Mouse (Mus musculus) T-helper 17 cell (primary cell): ENCODE results near the gene Gart.

ENCODE experiments used
- in situ Hi-C, 2 experiments: fragments of 300-600 bp; cut with MboI, MseI; formaldehyde crosslinking; loops; 1 replicate in 1 of 2; 2 replicates in 1 of 2; pipeline ENCODE4 v1.15.1; 2025; ENCODE audit warnings: high pct_unique_total_duplicates in 2 of 2

The Gart gene

DNA sequence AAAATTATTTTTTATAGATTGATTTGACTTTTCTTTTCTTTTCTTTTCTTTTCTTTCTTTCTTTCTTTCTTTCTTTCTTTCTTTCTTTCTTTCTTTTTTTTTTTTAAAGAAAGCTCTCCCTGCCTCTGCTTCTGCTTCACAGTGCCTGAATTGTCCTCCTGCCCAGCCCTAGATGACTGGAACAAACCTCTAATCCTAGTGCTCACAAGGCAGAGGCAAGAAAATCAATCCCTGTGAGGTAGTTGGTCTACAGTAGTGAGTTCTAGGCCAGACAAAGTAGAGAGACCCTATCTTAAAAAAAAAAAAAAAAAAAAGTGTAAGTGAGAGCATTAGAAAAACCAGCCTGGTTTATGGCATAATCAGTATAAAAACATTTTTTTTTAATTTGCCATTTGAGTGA is 3.0 kb upstream of the Gart start:
- in situ Hi-C loops, result loop anchor here (10.0 to 25.0 kb wide), 3 partner anchors 605 to 1412 kb away; partner anchors contain the start of gene Paxbp1 (in 1 of the 2)

DNA sequence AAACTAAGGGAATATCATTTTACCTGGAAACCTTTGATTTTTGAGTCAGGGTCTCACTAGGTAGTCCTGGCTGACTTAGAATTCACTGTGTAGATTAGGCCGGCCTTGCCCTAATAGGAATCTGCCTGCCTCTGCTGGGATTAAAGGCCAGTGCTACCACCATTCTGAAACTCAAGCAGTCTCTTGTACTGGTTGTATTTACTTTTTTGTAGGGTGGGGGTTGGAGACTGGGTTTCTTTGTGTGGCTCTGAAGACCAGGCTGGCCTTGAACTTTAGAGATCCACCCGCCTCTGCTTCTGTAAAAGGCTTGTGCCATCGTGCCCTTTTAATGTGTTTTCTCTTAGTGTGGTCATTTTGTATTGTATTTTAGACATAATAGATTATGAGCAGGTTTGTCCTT is 2.5 kb upstream of the Gart start:
- in situ Hi-C loops, result loop anchor here in 1 of 2 experiments (25.0 kb wide), 1 partner anchor 1412 kb away; no protein-coding TSS in a partner anchor

DNA sequence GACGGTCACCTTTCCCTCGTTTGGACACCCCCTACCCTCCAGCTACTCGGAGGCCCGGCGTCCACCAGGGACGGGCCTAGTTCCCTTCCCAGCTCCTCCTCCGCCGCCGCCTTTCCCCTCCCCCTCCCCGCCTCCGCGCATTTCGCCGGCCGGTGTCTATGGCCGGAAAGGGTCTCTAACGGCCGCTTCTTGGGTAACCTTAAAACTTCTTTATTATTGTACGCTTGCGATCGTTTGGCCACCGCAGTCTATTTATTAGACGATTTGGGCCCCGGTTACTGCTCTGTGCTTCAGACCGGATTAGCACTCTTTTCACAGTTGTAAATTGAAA is 1.4 kb upstream of the Gart start:
- in situ Hi-C loops, result loop anchor here in 1 of 2 experiments (25.0 kb wide), 1 partner anchor 1411 kb away; no protein-coding TSS in a partner anchor

DNA sequence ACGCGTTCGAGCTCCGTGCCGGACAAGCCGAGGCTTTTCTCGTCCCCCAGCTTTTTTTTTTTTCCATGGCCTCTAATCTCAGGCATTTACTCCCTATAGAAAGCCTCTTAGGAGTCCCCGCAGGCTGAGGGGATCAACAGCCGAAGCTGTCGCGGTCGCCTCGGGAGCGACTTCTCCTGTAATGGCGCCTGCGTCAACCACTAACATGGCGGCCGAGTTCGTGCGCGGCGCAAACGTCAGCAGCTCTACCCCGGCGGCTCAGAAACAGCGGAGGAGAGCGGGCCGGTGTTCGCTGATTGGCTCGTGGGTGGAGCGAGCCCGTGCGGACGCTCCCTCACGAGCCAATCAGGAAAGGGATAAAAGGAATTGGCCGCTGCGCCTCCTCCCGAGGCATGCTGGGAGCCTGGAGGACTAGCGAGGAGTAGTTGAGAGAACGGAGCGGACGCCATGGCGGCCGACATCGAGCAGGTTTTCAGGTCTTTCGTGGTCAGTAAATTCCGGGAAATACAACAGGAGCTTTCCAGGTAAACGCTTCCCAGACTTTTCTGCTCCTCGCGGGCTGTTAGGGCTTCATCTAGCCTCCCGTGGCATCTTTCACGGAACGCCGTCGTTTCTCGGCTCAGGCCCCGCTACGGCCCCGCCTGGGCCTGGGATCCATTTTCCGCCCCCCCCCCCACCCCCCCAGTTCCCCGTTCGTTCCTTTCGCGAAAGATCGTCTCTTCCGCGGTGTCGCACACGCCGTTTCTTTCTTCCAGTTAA is 888 bp upstream of the Gart start, which contains the start of gene Son:
Gene Son, plus strand, starts transcription at position 46 of the 759 bp plus-strand sequence.
- in situ Hi-C loops, result loop anchor here in 1 of 2 experiments (25.0 kb wide), 1 partner anchor 1410 kb away; no protein-coding TSS in a partner anchor

DNA sequence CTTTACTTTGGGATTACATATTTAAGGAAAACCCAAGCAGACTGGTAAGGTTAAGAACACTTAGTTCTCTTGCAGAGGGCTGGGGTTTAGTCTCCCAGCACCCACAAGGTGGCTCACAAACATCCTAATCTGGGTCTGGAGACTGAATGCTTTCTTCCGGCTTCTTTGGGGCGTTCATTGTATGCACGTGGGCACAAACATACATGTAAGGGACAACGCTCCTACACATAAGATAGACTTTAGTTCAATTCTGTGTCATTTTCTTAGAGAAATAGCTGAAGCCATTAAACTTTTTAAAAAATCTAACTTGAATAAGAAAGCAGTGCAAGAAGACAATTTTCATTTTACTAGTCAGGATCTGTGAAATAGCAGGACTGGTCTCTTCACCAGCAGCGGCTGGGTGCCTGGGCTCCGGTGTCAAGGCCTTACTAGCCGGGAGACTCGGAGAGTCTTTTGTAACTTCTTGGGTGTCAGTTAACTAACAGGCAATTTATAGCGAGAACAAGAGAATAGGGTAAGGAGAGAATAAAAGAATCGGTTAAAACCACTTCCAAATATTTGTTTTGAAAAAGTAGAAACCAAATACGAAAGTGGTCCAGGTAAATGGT is 653 bp downstream of the Gart start:
- in situ Hi-C loops, result loop anchor here in 1 of 2 experiments (25.0 kb wide), 1 partner anchor 1409 kb away; no protein-coding TSS in a partner anchor

DNA sequence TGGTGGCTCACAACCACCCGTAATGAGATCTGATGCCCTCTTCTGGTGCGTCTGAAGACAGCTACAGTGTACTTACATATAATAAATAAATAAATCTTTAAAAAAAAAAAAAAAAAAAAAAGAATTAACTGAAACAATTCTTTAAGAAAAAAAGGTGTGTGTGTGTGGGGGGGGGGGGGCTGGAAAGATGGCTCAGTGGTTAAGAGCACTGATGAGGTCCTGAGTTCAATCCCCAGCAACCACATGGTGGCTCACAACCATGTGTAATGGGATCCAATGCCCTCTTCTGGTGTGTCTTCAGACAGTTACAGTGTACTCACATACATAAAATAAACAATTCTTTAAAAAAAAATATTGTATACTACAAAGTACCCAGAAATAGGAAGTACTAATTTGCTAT is 1.3 kb downstream of the Gart start:
- in situ Hi-C loops, result loop anchor here in 1 of 2 experiments (25.0 kb wide), 1 partner anchor 1408 kb away; no protein-coding TSS in a partner anchor

DNA sequence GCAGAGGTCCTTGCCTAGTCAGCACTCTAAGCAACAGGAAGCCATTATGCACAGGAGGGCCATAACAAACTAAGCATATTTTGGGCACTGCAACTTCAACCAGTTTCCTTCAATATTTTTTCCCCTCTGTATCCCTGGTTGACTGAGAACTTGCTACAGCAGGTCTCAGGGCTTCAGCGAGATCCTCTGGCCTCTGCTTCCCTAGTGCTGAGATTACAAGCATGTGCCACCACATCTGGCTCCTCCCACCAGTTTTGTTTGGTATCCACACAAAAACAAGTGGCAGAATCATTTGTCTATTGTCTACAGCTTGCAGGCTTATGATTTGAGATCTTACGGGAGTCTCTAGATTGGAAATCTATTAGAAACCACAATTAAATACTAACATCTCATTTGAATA is 1.9 kb downstream of the Gart start:
- in situ Hi-C loops, result loop anchor here in 1 of 2 experiments (25.0 kb wide), 1 partner anchor 1408 kb away; no protein-coding TSS in a partner anchor

DNA sequence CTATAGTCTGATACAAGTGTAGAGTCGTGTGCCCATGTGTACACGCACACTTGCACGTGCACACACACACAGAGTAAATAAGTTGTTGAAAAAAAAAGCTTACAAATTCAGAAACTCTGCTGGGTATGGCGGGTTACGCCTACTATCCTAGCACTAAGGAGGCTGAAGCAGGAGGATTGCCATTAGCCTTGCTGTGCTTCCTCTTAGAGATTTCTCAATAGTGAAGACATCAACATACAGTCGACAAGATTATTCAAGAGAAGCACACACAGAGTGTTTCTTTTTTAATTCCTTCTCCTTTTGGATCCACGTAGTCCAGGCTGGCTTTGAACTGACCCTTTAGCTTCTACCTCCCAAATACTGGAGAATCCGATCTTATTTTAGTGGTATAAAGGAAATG is 6.6 kb downstream of the Gart start:
- in situ Hi-C loops, result loop anchor here in 1 of 2 experiments (25.0 kb wide), 1 partner anchor 1403 kb away; no protein-coding TSS in a partner anchor

DNA sequence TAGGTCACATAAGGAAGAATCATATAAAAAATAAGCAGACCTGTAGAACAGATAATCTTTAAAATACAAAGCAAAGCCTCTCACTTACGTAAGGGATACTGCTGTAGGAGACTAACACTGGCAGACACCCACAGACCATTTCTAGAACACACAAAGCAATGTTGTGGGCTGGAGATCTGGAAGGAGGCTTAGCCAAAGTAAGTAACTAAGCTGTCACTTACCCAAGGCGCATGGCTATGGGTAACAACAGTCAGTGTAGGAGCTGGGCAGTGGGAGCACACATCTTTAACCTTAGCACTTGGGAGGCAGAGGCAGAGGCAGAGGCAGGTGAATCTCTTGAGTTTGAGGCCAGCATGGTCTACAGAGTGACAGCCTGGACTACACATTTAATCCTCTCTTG is 7.1 kb downstream of the Gart start:
- in situ Hi-C loops, result loop anchor here in 1 of 2 experiments (5.0 to 25.0 kb wide), 3 partner anchors 33 to 1402 kb away; no protein-coding TSS in a partner anchor

DNA sequence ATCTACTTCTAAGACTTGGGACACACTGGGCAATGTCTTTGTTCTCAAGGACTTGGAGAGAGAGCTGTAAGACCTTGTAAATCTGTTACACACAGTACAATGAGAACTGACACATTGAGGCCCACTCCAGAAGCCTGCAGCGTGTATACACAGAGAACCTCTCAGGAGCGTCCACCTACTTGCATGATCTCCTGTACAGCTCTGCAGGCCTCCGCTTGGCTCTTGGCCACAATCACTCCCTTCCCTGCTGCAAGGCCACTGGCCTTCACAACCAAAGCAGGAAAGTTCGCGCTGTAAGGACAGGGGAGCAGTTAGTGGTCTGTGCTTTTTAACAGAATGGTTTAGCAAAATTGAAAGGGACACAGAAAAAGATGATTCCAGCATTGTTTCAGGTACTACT is 7.6 kb downstream of the Gart start:
- in situ Hi-C loops, result loop anchor here in 1 of 2 experiments (5.0 to 25.0 kb wide), 3 partner anchors 33 to 1402 kb away; no protein-coding TSS in a partner anchor

DNA sequence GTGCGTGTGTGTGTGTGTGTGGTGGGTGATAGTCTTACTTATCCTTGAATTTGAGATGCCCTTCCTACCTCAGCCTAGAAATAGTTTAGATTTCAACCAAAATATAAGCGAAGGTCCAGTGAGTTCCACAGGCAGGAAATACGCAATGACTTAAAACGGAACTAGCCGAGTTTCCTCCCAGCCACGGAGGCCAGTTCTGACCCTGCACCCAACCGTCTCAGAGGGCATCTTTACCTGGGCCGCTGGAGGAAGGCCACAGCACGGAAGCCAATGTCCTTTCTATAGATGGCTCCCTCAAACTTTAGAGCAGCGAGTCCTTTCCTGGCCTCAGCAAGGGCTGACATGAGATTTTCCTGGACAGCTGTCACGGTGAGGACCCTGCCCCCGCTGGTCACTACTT is 13.1 kb downstream of the Gart start:
- in situ Hi-C loops, result loop anchor here in 1 of 2 experiments (10.0 to 25.0 kb wide), 2 partner anchors 609 to 1396 kb away; no protein-coding TSS in a partner anchor

DNA sequence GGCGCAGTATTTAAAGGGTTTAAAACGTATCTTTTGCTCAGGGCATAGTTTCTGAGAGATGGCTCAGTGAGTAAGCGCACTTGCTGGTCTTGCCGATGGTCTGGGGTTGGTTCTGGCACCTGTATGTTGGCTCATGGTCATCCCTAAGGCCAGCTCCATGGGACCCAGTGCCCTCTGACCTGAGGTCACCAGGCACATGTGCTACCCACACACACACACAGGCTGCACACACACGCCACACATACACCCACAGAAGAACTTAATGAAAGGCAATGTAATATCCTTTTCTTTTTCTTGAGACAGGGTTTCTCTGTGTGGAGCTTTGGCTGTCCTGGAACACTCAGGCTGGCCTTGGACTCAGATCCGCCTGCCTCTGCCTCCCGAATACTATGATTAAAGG is 13.8 kb downstream of the Gart start:
- in situ Hi-C loops, result loop anchor here in 1 of 2 experiments (10.0 to 25.0 kb wide), 2 partner anchors 608 to 1396 kb away; no protein-coding TSS in a partner anchor

DNA sequence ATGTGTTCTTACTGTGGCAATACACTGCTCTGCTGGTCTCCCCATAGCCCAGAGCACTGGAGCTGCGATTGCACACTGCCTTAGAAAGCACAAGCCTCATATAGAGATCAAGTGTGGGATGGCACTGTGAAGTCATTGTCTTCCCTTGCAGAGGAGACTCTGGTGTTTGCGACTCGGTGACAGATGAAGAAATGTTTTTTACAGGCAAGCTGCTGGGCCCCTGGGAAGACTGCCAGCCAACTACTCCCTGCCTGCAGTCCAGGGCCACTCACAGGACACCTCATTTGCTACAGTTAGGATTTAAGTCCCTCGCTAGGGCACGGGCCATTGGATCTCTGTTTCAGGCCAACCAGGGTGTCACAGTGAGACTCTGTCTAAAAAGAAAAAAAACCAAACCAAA is 14.3 kb downstream of the Gart start:
- in situ Hi-C loops, result loop anchor here in 1 of 2 experiments (10.0 to 25.0 kb wide), 2 partner anchors 608 to 1395 kb away; no protein-coding TSS in a partner anchor

DNA sequence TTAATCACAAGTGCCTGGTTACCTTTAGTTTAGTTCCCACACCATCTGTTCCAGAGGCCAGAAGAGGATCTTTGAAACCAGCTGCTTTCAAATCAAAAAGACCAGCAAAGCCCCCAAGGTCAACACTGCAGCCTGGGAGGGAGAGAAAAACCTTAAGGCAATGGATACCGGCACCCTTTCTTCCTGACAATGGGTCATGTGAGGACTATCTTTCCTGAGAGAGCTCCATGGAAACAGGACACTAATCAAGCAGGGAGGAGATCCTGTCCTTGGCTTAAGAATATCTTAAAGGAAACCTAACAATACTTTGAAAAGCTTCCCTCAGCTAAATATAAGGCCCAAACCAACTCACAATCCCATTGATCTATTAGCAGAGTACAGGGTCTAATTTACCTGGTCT is 16.2 kb downstream of the Gart start:
- in situ Hi-C loops, result loop anchor here in 1 of 2 experiments (10.0 to 25.0 kb wide), 2 partner anchors 606 to 1393 kb away; no protein-coding TSS in a partner anchor

DNA sequence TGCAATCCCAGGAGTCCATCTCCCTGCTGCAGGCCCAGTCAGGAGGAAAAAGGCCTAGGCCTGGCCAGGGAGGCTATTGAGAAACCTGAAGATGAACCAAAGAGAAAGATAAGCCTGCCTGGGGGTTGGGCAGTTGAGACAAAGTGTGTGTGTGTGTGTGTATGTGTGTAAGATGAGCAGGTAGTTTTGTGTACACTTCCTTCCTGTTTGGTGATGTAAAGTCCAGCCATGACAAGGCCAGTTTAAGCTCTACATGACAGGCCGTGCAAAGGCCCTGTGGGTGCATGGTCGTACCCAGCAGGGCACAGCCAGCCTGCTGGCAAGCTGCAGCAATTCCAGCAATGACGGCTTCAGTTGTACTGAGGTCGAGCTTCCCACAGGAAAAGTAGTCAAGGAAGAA is 17.0 kb downstream of the Gart start:
- in situ Hi-C loops, result loop anchor here in 1 of 2 experiments (10.0 to 25.0 kb wide), 3 partner anchors 605 to 1392 kb away; no protein-coding TSS in a partner anchor

DNA sequence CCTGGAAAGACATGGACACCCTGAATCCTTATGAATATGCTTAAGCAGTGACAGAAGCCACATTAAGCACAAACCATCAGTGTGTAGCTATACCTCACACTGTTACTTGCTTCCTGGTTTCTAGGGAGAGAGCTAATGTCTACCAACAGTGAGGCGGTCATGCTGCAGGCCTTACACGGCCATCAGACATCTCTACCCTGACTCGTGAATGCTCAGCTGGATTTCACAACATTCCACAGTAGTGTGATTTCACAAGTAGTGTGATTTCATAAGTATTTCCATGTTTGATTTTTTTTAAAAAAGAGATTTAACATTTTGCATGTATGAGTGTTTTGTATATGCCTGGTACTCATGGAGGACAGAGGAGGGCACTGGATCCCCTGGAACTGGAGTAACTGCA is 18.1 kb downstream of the Gart start:
- in situ Hi-C loops, result loop anchor here in 1 of 2 experiments (10.0 to 25.0 kb wide), 2 partner anchors 1286 to 1391 kb away; no protein-coding TSS in a partner anchor

DNA sequence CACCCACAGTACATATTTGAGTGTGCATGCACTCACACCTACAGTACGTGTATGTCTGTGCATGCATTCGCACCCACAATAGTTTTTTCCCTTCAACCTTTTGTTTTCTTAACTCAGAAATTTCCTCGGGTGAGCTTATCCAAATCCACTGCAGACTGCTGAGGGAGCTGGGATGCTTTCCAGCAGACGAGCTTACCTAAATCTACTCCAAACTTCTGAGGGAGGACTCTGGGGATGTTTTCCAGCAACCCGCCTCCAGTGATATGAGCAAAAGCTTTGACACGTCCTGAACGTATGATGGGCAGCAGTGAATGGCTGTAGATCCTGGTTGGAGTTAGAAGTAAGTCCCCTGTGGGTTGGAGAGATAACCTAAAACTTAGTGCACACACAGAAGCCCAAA is 18.9 kb downstream of the Gart start:
- in situ Hi-C loops, result loop anchor here in 1 of 2 experiments (10.0 to 25.0 kb wide), 2 partner anchors 1287 to 1391 kb away; no protein-coding TSS in a partner anchor

DNA sequence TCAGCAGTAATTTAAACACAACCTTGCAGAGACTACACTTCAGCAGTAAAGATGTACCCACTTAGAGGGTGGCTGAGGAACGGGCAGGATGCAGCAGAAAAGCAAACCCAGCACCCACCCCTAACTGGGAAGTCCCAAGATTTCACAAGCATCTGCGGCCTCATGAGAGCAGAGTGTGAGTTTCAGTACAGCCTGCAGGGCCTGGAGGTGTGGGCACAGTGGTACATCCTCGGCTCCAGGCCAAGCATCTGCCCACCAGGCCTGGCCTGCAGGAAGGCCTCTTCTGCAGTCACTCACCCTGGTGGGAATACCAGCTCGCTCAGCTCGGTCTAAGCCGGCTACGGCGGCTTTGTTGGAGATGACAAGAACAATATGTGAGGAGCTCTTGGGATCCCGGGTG is 23.7 kb downstream of the Gart start:
- in situ Hi-C loops, result loop anchor here (5.0 to 10.0 kb wide), 2 partner anchors 61 to 1292 kb away; no protein-coding TSS in a partner anchor

DNA sequence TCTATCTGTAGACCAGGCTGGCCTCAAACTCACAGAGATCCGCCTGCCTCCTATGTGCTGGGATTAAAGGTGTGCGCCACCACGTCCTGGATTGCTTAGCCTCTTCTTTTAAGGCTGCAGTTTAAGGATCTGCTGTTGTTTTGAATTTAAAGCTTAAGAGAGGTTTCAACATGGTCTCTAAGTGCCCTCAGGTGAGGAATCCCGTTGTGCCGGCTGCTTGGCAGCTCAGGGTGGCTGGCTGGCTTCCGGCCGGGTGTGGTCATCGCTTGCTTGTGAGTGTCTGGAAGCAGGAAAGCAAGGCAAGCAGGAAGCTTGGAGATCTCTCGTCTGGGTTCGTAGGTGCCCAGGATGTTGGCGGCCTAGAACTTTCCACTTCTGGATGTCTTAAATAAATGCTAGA is 25.8 kb downstream of the Gart start:
- in situ Hi-C loops, result loop anchor here (5.0 to 10.0 kb wide), 2 partner anchors 59 to 1294 kb away; no protein-coding TSS in a partner anchor

DNA sequence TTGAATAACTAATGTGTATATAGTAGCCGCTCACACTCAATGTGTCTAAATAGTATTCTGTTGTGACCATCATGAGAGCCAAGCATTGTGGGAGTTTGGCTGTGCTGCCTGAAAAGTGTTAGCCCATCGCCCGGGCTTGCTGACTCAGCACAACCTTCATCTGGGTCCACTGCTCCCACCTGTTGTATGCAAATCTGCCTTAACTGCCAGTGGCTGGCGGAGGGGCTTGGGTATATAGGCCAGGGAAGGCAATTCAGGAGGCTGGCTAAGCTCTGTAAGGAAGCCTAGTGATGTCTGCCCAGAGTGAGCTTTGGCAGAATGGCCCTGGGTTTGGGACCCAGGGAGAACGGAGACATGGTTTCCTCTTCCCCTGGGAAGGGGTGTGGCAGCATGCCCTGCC is 26.6 kb downstream of the Gart start:
- in situ Hi-C loops, result loop anchor here (5.0 to 10.0 kb wide), 2 partner anchors 58 to 1295 kb away; no protein-coding TSS in a partner anchor
